Mouse (Mus musculus): Measurements from ENCODE around the gene Psmb7. TPM values are rescaled to one million over a fixed set of nuclear protein-coding genes. Genes with fewer than 3 reads are reported as not detected.

Psmb7 gene
- polyA plus RNA-seq, 1 experiment, result 196 TPM

DNA sequence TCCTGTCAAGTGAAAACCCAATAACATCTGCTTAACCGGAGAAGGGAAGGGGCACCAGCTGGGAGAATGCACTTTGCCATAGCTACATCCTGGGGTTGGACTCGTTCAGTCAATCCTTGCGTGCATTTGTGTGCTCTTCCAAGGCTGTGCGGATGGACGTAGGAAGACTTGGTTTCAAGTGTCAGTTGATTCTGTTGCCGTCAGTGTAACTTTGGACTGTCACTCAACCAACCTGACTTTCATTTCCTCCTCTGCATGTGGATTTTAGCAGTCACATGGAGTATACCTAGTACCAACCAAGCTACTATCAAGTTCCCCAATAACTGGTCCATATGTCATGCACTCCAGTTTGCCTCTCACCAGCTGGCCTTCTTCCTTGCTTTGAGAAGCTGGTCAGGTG, 98.9 kb downstream of the Psmb7 start:
- DNase-seq (ENCODE audit: low spot score), result no peak

DNA sequence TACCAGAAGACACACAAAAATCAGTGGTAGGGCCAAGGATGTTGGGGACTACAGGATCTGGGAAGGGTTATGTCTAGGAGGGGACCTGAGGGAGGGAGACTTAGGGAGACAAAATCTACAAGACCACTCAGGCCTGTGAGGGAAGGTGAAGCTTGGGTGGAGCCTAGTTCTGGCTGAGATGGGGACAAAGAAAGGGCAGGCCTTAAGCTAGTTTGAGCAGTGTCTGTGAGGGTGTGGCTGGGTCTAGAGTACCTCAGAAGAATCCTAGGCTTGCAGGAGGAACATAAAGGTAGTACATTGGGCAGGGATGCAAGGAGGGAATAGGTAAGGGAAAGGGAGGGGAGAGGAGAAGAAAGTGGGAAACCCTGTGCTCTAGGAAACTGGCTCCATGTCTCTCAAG, 99.5 kb downstream of the Psmb7 start:
- no peak for DNase-seq (ENCODE audit: low spot score)

- no peak for DNase-seq (ENCODE audit: low spot score)
Observed at GRCm38 (mm10) chr2:38543158-38543557, 100.7 kb downstream of the Psmb7 start.

DNA sequence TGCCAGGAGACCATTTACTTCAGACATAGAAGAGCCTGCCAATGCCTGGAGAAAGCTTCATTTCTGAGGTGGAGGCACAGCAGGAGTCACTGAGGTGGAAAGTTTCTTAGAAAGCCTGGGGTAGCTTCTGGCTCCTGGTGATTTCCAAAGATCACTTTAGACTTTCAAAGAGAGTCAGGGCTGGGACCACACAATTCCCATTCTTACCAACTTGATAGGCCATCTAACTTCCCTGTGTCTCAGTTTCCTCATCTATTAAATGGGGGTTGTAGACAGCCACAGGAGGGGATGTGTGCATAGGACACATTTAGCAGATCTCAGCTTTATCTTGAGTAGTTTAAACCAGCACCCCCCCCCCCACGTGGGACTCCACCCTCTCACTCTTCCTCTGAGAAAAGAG, 101.5 kb downstream of the Psmb7 start:
- DNase-seq (ENCODE audit: low spot score), result no peak

DNA sequence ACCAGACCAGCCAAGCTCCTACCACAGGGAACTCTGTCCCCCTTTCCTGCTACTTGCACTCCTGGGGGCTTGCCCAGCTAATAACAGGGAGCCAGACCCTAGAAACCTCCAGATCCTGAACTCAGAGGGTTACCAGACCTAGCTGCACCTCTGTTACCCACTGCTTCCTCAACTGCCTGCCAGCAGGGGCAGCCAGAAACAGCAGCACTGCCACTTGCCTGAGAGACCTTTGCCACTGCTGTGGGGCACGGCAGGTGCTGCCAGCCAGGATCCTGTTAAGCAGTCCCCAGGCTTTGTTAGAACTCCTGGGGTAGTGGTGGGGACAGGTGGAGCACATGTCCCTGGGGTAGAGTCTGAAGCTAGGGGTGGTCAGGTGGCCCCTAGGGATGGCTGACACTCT, 102.3 kb downstream of the Psmb7 start:
- no peak for DNase-seq (ENCODE audit: low spot score)

- DNase-seq (ENCODE audit: low spot score), result no peak
Observed at GRCm38 (mm10) chr2:38541101-38541500, 102.8 kb downstream of the Psmb7 start.

- DNase-seq (ENCODE audit: low spot score), result no peak
Observed at GRCm38 (mm10) chr2:38540666-38541065, 103.2 kb downstream of the Psmb7 start.

DNA sequence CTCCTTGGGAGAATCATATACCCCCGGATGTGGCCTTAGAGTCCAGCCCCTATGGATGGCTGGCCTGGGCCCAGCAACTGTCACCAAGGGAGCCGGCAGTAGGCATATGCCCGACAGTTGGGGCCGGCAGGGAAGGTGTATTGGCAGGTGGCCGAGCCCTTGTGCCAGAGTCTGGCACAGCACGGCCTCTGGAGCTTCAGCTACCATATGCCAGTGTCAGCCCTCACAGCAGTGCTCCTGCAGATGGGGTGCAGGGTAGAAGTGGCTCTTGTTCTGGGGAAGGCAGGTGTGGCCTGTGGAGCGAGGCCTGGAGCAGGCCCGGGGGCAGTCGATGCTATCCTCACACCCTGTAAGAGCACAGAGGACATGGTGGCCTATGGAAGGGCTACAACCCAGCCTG, 104.2 kb downstream of the Psmb7 start:
- no peak for DNase-seq (ENCODE audit: low spot score)

Other genes starting within 250 kb of the Psmb7 start
- gene Nek6, start 132.4 kb downstream of the Psmb7 start, polyA plus RNA-seq (2012; rRNA removed), result 18.9 and 20.2 TPM in 2 replicates
- not detected in 2 replicates for gene Nr5a1, start 70.5 kb upstream of the Psmb7 start, polyA plus RNA-seq (2012; rRNA removed)

All from urinary bladder, adult 2 months (tissue).